Mouse (Mus musculus) skeletal muscle tissue, adult 2 months (tissue): ENCODE results near the gene Alk.

ENCODE experiments used
- DNase-seq: peaks from one replicate; pipeline ENCODE4 v3.0.0-alpha.2; 2012; ENCODE audit warnings: low read depth, low spot score

Gene Alk

DNA sequence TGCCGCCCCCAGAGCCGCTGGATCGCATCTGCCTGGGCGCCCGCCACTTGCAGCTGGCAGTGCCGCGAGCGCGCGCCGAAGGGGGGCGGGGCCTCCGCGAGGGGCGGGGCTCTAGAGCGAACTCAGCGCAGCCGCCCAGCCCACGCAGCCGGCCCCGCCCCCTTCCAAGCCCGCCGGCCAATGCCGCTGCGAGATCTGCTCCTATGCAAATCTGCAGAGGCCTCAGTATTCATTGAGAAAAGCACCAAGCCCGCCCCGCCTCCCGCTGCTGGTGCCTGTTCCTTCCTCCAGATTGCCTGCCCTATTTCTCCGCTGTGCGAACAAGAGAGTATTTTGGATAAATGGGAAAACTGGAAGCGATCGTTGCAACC lies at the start of gene Alk:
Gene Alk (minus strand): TSS at position 18 of the 371 bp plus-strand sequence.
- peak; percentile 6 for DNase-seq

GRCm38 (mm10) chr17:72652801-72653200 lies 48.4 kb upstream of the Alk start:
- no peak for DNase-seq

GRCm38 (mm10) chr17:72648607-72649217 lies 44.3 kb upstream of the Alk start:
- no peak for DNase-seq

DNA sequence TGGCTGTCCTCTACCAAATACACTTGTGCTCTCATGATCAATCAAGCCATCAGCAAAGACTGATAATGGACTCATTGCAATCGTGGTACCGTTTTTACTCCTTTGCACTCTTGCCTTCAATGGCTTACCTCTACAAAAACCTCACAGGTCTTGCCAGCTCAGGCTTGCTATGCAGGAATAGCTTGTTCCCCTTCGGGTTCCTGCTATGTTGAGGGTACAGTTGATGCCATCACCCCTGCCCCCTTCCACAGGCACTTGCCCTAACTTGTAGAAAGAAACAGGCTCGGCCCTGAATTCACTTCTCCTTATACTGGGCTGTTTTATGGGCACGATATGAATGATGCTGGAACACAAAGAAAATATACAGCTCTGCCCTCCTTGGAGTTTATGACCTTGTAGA lies 41.7 kb upstream of the Alk start:
- no peak for DNase-seq

GRCm38 (mm10) chr17:72640095-72640494 lies 35.7 kb upstream of the Alk start:
- no peak for DNase-seq

- DNase-seq, result no peak
Observed at GRCm38 (mm10) chr17:72639400-72639799, 35.0 kb upstream of the Alk start.

DNA sequence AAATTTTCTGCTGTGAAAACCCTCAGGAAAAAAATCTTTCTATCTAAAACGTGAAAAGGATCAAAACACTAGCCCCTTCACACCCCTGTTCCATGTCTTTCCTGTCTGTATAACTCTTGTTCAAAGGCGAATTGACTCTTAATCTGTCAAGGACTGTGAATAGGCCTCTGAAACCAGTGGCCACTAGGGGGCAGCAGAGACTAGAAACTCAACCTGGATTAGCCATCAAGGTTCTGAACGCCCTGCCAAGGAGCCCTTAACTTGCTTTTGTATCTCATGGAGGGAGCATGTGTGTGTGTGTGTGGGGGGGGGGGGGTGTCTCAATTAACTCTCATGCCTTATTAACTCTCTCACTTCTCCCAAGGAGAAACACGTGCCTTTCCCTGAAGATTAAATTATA lies 1.8 kb upstream of the Alk start:
- peak; percentile 17 for DNase-seq

- no peak for DNase-seq
Observed at GRCm38 (mm10) chr17:72603886-72604609, 379 bp downstream of the Alk start.

GRCm38 (mm10) chr17:72603118-72603885 lies 1.1 kb downstream of the Alk start:
- peak; percentile 12 for DNase-seq

GRCm38 (mm10) chr17:72600806-72601205 lies 3.6 kb downstream of the Alk start:
- DNase-seq, result no peak

- no peak for DNase-seq
Observed at GRCm38 (mm10) chr17:72587671-72588070, 16.8 kb downstream of the Alk start.

- DNase-seq, result no peak
Observed at GRCm38 (mm10) chr17:72580142-72580541, 24.3 kb downstream of the Alk start.

DNA sequence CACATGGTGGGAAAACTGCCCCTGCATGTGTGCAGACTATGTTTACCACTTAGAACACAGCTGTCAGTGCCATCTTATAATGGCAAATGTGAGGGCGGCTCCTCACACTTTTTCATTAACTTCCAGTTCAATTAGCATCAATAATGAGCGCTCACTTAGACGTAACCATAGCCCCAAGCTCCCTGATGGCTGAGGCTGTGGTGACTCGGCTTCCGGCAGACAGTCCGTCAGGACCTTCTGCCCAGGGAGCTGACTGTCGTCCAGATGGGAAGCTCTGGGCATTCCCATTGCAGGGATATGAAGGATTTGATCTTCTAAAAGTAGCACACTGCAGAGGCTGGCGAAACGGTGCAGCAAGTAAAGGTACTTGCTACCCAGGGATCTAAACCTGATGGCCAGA lies 25.1 kb downstream of the Alk start:
- DNase-seq, result no peak

DNA sequence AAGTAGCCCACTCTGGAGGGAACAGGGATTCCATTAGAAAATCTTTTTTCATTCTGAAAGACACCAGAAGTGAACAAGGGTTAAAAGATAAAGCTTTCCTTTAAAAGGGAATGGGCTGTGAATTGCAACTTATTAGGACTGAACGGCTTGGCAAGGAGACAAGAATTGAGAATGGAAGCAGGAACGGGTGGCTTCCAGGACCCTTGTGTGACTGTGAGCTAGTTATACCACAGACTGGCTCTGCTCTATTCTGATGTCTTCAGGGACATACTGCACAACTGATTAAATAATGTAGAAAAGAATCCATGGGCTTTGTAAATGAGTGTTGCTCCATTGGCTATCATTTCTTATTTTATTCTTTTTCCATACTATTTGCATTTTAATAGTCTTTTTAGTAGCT lies 33.0 kb downstream of the Alk start:
- DNase-seq, result no peak

- no peak for DNase-seq
Observed at GRCm38 (mm10) chr17:72569491-72569890, 34.9 kb downstream of the Alk start.

DNA sequence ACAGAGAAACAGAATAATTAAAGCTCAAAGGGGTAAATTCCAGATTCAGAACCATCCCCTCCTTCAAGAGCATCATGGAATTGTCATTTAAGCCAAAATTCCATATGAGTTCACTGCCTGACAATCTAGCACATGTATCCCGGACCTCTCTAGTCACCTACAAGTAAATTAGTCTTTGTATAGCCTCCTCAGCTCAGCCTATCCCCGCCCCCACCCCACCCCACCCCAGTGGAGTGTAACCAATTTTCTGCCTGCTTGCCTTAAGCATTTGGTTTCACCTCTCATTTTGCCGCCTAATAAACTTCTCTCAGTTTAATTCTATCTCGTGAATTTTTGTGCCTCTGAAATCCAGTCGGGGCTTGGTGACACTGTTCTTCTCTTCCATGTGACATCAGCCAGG lies 41.0 kb downstream of the Alk start:
- no peak for DNase-seq

DNA sequence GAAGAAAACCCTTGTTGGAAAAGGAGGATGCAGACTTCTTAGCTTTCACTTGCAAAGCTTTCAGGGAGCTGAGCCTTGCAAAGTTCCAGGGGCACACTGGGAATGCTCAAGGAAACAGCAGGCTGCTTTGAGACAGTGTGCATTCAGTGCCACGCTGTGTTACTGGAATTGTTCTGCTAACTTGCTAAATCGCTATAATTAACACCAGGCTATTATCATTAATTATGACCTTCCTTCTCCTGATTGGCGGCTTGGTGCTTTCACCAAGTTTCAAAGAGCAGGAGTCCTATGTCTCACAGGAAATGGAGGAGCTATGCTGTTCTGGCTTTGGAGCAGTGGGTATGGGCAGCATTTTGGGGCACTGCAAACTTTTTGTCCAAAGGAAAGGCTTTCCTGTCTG lies 43.0 kb downstream of the Alk start:
- no peak for DNase-seq

DNA sequence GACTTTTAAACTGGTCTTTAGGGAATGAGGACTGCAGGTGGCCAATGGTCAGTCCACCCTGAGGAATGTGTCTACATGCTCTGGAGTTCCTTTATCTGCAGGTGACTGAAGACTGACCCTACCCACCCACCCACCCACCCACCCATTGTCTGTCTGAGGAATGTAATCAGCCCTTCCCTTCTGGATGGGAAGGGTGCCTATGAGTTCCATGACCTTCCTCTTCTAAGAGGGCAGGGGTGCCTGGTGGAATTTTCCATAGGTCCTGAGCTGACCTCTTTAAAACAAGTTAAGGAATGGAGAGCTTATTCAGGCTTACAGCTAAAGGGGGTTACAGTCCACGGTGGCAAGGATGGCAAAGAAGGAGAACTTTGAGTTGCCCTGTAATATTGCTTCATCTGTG lies 43.7 kb downstream of the Alk start:
- no peak for DNase-seq

- DNase-seq, result no peak
Observed at GRCm38 (mm10) chr17:72557029-72557735, 47.2 kb downstream of the Alk start.

DNA sequence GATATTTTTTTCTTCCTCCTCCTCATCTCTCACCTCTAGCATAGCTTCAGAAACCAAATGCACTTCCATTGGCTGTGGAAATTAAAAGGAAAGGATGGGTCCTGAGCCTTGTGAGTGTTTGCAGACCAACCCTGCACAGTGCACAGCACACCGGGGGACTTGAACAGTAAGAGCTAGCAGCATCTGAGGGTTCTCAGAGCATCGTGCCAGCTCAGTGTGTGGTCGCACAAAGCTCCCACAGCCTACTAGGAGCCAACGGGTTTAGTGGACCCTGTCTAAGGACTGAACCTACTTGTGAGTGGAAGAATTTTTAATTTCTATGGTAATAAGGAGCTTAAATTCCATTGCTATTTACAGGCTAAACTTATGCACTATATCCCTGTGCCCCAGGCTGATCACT lies 58.2 kb downstream of the Alk start:
- no peak for DNase-seq

DNA sequence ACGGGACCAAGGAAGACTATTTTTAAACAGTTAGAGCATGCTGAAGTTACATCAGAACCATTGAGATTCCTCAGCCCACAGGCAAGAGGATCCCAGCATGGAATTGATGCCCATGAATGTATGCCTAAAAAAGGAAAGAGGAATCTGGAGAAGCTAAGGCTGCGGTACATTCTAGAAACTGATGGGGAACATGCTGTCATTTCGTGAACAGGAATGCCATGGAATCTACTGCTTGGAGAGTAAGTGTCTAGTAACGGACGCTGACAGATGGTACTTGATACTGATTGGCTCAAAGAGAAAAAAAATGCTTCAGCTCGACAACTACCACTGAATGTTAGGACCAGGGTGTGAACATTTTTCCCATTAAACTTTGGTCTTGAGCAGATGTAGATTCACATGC lies 69.1 kb downstream of the Alk start:
- no peak for DNase-seq

DNA sequence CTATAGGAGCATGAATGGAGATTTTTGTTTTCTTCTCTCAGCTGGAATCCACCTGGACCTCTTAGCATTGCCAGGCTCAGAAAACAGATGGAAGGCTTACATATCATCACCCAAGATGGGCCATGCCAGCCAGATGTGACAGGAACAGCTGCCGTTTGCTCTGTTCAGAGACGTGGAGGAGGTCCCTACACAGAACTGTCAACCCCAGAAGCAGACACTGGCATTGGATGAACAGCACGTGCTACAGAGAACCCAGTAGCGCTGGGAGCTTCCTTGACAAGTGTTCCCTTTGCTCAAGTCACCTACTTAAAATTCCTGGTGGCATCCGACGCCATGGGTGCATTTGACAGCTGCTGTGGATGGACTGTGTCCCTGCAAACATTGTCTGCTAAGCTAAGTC lies 72.2 kb downstream of the Alk start:
- no peak for DNase-seq
